Mouse (Mus musculus) limb, embryonic 15.5 days (tissue): ENCODE measurements around the gene Prickle3. TPM values are rescaled to one million over a fixed set of nuclear protein-coding genes. Genes with fewer than 3 reads are reported as not detected.

ENCODE experiments used
- ATAC-seq: fragments of 200-750 bp; cut with Nextera tagmentation; 2 replicates; pipeline ENCODE4 v1.8.0; 2017; ENCODE audit warnings: low read depth, moderate TSS enrichment; ENCODE audit not compliant: insufficient number of reproducible peaks, low FRiP score, low TSS enrichment
- H3K27ac ChIP-seq: fragments of 300-500 bp; sonication (generic); 2 replicates; pipeline ENCODE4 v1.5.1; 2015; ENCODE audit warnings: moderate library complexity, mild to moderate bottlenecking, inconsistent platforms
- H3K27me3 ChIP-seq: fragments of 300-500 bp; sonication (generic); 2 replicates; pipeline ENCODE4 v1.6.1; 2015; ENCODE audit warnings: inconsistent platforms
- H3K36me3 ChIP-seq: fragments of 300-500 bp; sonication (generic); 2 replicates; pipeline ENCODE4 v1.6.1; 2015; ENCODE audit warnings: inconsistent platforms
- H3K4me1 ChIP-seq: fragments of 300-500 bp; sonication (generic); 2 replicates; pipeline ENCODE4 v1.6.1; 2015; ENCODE audit warnings: inconsistent platforms
- H3K4me2 ChIP-seq: fragments of 300-500 bp; sonication (generic); 2 replicates; pipeline ENCODE4 v1.6.1; 2015; ENCODE audit warnings: mild to moderate bottlenecking, inconsistent platforms
- H3K4me3 ChIP-seq: fragments of 300-500 bp; sonication (generic); 2 replicates; pipeline ENCODE4 v1.5.1; 2015; ENCODE audit warnings: mild to moderate bottlenecking, inconsistent platforms
- H3K9ac ChIP-seq: fragments of 300-500 bp; sonication (generic); 2 replicates; pipeline ENCODE4 v1.6.1; 2015; ENCODE audit warnings: inconsistent platforms
- H3K9me3 ChIP-seq: fragments of 300-500 bp; sonication (generic); 2 replicates; pipeline ENCODE4 v1.6.1; 2016; ENCODE audit warnings: inconsistent platforms
- WGBS: fragments of 180-500 bp; shearing (Covaris S2); methylation state at CpG from one replicate; pipeline ENCODE4 v1.1.7; 2015; 5-methylcytosine and 5-hydroxymethylcytosine counted together
- polyA plus RNA-seq: library from polyadenylated mRNA; unstranded; fragments of >200 nt; fragmentation: Nextera tagmentation; extraction: Ambion mirVana; gene quantifications from 2 replicates; pipeline ENCODE4 v1.2.1, GENCODE M21; 2015

Gene Prickle3
- polyA plus RNA-seq, 1 experiment from 2014 or later: 17.7 TPM

DNA sequence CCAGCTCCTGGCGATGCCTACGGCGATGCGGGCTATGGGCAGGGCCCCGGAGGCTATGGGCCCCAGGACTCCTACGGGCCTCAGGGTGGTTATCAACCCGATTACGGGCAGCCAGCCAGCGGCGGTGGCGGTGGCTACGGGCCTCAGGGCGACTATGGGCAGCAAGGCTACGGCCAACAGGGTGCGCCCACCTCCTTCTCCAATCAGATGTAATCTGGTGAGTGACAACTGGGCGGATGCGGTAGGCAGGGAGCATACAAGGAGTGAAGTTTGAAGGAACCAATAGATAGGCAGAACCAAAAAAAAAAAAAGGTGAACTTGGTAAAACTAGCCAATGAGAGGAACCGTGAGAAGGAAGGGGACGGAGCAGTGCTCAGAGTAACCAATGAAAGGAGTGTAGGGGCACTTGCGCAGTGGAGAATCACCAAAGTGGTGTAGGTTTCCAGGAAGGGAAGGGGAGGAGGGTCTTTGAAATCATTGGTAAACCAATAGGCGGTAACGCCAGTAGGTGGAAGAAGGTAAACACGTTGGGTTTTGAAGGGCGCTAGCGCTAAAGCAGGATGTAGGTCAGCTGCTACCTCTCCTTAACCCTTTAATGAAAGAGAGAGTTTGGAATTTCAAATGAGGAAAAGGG lies 8.3 kb upstream of the Prickle3 start:
- Histone ChIP-seq H3K9ac (peak overlapping the region; percentile 51), H3K27ac (peak overlapping the region; percentile 85), H3K27me3 (no peaks in the 10 kb centered on the region), H3K9me3 (no peaks in the 10 kb centered on the region), H3K4me3 (peak overlapping the region; percentile 55), H3K4me2 (peak overlapping the region; percentile 49), H3K4me1 (no peaks in the 10 kb centered on the region), H3K36me3 (no peaks in the 10 kb centered on the region)
- peak; percentile 96 for ATAC-seq
- WGBS: 22% methylated on average over 25 of the region's 25 CpGs

DNA sequence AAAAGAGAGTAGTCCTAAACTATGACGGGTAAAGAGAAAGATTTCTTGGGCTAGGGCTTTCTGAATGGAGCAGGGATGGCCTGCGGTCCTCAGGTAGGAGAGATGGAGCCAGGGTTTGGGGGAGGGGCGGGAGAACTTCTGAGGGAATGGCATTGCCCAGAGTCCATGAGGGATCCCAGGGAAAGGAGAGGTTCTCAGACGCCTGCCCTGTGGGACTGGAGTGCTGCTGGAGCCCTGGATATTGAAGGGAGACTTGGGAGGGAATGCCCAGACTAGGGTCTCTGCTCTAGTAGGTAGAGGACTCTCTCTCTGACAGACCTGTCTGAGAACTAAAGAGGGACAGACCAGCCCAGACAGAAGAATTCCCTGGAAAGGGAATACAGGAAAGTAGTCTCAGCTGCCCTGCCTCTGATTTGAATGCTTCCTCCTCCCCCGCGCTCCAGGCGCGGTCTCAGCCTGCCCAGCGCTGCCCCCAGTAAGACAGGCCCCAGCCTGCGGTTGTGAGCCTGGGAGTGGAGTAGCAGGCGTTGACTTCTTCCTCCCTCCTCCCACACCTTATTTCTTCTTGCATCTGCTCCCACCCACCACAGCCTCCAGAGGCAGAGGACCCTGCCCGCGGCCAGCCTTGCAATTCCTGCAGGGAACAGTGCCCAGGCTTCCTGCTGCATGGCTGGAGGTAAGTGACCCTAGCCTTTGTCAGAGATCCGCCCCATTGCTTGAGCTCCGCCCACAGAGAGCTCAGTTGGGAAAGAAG lies 1.1 kb downstream of the Prickle3 start:
- no peak overlapping the region for H3K9ac ChIP-seq
- WGBS: 28% methylated on average over 12 of the region's 15 CpGs
- H3K4me3 ChIP-seq: peak overlapping the region; percentile 49
- no peaks in the 10 kb centered on the region for H3K9me3 ChIP-seq
- H3K27ac ChIP-seq: peak overlapping the region; percentile 68
- ATAC-seq: no peak
- H3K27me3 ChIP-seq: no peaks in the 10 kb centered on the region
- no peaks in the 10 kb centered on the region for H3K36me3 ChIP-seq
- H3K4me2 ChIP-seq: peak overlapping the region; percentile 50
- H3K4me1 ChIP-seq: peaks cover 6% of the 10 kb centered on the region; the same call in 1 of the 2 replicates

DNA sequence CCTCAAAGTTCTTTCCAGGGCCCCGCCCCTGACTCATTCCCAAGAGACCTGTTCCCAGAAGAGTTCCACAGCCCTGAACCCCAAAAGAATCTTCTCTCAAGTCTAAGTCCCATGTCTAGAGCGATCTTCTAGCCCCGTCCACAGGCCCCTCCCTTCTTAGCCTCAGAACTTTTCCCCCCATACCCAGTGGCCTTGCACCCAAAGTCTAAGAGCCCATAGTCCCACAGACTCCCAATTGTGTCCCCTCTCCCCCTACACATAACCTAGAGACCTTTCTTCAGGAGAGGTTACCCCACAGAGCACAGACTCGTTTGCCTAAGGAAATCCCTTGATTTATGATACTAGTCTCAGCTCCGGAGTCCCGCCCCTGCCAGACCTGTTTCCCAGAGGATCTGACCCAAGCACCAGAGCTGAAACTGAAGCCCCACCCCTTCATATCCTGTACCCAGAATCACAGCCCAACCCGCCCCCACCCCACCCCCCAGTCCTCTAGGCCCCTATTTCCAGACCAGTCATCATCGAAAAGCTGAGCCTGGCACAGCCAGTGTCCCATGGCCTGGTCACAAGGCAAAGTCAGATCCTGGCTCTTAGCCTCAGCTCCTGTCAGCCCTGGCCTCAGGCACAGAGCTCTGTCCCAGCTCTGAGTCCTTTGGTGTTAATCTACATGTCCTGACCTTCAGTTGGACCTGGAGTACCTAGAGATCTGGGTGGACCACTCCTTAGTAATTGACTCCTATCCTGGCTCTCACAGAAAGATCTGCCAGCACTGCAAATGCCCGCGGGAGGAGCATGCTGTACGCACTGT lies 1.9 kb downstream of the Prickle3 start:
- H3K36me3 ChIP-seq: 0 out of 2 replicates have a peak, but pooled peaks cover 4% of the 10 kb centered on the region
- H3K4me2 ChIP-seq: peak overlapping the region; percentile 50
- 49% methylated on average over 11 of the region's 11 CpGs for WGBS
- H3K9me3 ChIP-seq: no peaks in the 10 kb centered on the region
- H3K9ac ChIP-seq: no peak overlapping the region
- peak overlapping the region; percentile 68 for H3K27ac ChIP-seq
- peak overlapping the region; percentile 49 for H3K4me3 ChIP-seq
- ATAC-seq: no peak
- H3K27me3 ChIP-seq: no peaks in the 10 kb centered on the region
- peaks cover 6% of the 10 kb centered on the region; the same call in 1 of the 2 replicates for H3K4me1 ChIP-seq

DNA sequence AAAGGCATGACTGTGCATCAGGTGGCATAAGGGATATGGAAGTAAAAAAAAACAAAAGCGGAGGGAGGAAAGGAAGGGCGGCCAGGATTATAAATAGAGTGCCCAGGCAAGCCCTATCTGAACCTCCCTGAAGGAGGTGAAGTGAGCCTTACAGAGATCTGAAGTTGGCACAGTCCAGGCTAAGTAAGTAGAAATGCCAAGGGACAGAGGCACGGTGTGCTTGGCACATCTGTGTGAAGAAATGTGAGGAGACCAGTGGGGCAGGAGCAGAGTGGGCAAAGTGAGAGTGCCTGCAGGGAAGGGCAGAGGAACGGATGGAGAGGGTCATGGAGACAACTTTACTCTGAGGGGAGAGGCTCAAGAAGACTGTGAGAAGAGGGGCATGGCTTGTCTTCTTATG lies 4.0 kb downstream of the Prickle3 start:
- Histone ChIP-seq H3K36me3 (peaks cover 6% of the 10 kb centered on the region; the same call in 1 of the 2 replicates), H3K4me3 (no peak overlapping the region)
- WGBS: 77% methylated on average over 4 of the region's 4 CpGs

DNA sequence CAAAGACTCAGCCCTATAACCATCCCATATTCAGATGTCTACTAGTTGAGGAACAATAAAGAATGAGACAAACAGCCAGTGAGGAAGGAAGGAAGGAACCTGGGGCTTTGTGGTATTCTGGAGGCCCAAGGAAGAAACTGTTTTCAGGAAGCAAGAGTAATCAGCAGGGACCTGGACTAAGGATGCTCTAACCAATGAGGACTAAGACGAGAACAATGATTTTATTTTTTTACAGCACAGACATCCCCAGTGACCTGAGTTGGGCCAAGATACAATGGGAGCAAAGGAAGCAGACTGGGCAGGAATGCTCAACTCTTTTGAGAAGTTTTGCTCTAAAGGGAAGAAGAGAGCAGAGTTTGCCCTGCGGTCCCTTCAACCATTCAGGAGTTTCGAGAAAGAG lies 5.9 kb downstream of the Prickle3 start:
- no peak for ATAC-seq
- 77% methylated on average over 3 of the region's 3 CpGs for WGBS
- Histone ChIP-seq H3K27me3 (no peaks in the 10 kb centered on the region), H3K27ac (no peak overlapping the region), H3K36me3 (peaks cover 19% of the 10 kb centered on the region), H3K4me1 (peaks cover 6% of the 10 kb centered on the region; the same call in 1 of the 2 replicates), H3K9me3 (no peaks in the 10 kb centered on the region), H3K4me2 (no peak overlapping the region), H3K4me3 (no peak overlapping the region), H3K9ac (no peak overlapping the region)

More for the DNA sequence above, 4.0 kb downstream of the Prickle3 start:
- H3K4me1 ChIP-seq: peaks cover 6% of the 10 kb centered on the region; the same call in 1 of the 2 replicates
- no peak for ATAC-seq
- H3K9ac ChIP-seq: no peak overlapping the region
- H3K9me3 ChIP-seq: no peaks in the 10 kb centered on the region
- no peak overlapping the region for H3K27ac ChIP-seq
- H3K27me3 ChIP-seq: no peaks in the 10 kb centered on the region
- H3K4me2 ChIP-seq: no peak overlapping the region

DNA sequence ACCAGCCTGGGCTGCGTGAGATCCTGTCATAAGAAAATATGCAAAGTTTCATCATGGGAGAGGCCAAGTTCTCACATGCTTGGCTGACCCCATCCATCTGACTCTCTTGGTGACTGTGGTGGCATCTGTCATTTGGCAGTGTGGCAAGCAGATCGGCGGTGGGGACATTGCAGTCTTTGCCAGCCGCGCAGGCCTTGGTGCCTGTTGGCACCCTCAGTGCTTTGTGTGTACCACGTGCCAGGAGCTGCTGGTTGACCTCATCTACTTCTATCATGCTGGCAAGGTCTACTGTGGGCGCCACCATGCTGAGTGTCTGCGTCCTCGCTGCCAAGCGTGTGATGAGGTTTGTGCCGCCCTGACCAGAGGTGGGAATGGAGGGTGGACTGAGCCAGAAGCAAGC lies 7.7 kb downstream of the Prickle3 start:
- Histone ChIP-seq H3K4me1 (no peaks in the 10 kb centered on the region), H3K36me3 (peaks cover 19% of the 10 kb centered on the region), H3K9ac (no peak overlapping the region), H3K9me3 (no peaks in the 10 kb centered on the region), H3K27me3 (no peaks in the 10 kb centered on the region), H3K4me3 (no peak overlapping the region), H3K4me2 (no peak overlapping the region), H3K27ac (no peak overlapping the region)
- ATAC-seq: no peak
- 92% methylated on average over 11 of the region's 11 CpGs for WGBS

DNA sequence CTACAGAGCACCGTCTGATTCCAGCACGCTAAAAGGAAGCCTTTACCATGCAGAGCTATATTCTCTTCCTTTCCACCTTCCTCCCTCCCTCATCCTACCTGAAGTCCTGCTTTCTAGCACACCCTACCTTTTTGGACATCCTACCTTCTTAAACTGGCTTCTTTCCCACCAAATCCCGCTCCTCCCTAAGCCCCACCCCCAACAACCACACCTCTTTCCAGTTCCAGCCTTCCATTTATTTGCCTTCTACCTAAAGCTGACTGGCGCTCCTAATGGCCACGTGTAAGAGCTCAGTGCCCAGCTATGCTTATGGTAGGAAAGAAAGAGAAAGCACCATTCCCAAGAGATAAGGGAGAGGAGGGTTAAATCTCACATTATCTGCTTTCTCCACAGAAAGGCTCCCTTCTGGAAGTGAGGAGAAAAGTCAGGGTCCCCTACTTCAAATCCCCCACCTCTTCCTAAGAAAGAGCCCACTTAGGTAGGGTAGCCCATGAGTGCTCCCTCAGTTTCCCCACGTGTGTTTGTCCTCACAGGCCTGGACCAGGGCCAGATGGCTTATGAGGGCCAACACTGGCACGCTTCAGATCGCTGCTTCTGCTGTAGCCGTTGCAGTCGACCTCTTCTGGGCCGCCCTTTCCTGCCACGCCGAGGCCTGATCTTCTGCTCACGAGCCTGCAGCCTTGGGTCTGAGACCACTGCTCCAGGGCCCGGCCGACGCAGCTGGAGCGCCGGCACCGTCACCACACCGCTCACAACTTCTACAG lies 8.9 kb downstream of the Prickle3 start:
- Histone ChIP-seq H3K4me2 (no peak overlapping the region), H3K4me1 (no peaks in the 10 kb centered on the region), H3K27me3 (no peaks in the 10 kb centered on the region), H3K4me3 (no peak overlapping the region), H3K9me3 (no peaks in the 10 kb centered on the region), H3K36me3 (peaks cover 19% of the 10 kb centered on the region), H3K27ac (no peak overlapping the region), H3K9ac (no peak overlapping the region)
- 72% methylated on average over 21 of the region's 21 CpGs for WGBS
- no peak for ATAC-seq

DNA sequence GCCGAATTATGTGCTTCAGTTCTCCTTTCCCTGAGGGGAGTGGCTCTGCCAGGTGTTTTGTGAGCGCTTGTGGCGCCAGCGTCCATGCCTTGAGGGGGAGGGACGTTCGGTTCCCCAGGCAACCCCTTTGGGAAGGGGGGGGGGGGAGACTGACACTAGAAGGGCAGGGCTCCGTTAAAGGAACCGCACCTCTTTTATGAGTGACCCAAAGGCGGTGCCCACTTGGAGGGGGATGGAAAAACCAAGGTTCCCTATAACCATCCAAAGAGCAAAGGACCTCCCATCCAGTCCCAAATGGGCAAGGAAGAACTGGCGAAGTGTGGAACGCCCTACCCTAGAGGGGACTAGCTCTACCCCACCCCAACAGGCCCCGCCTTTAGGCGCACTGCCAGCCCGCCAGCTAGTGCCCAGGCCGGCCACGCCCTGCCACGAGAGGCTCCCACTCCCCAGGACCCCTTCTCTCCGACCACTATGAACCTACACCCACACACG lies 13.4 kb downstream of the Prickle3 start:
- Histone ChIP-seq H3K4me1 (peaks cover 16% of the 10 kb centered on the region), H3K4me2 (peak overlapping the region; percentile 43), H3K36me3 (peaks cover 15% of the 10 kb centered on the region), H3K27ac (peak overlapping the region; percentile 86), H3K9me3 (no peaks in the 10 kb centered on the region), H3K9ac (peak overlapping the region; percentile 33), H3K4me3 (peak overlapping the region; percentile 53), H3K27me3 (no peaks in the 10 kb centered on the region)
- 21% methylated on average over 19 of the region's 19 CpGs for WGBS
- ATAC-seq: peak; percentile 68

DNA sequence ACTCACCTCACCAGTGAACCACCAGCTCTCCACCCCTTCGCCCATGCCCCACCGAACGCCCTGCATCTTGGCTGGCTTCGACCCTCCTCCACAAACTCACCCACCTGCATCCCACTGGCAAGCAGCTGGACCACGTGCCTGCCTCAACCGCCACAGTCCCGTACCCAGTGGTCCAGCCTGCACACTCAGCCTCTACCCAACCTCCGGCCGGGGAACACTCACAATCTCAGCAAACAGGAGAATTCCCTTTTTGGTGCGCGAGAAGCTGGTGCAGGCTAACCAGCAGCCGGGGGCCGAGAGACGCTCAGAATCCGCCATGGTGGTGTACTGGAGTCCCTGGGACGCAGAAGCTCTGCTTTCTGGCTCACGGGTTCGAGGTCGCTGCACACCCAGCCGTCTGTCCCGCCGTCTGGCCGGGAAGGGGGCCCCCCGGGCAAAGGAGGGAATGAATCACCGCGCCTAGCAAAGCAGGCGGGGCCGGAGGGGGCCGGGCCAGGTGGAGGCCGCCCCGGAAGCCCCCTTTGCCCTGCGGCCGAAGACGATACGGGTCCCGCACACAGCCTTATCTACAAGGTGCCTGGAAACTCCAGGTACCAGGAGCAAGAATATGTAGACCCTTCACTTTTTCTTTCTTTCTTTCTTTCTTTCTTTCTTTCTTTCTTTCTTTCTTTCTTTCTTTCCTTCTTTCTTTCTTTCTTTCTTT lies 14.0 kb downstream of the Prickle3 start, which contains the start of gene Plp2:
Gene Plp2, minus strand, starts transcription at position 470 of the 703 bp plus-strand sequence.
- 31% methylated on average over 36 of the region's 36 CpGs for WGBS
- ATAC-seq: peak; percentile 26; the same call in 1 of the 2 replicates
- Histone ChIP-seq H3K27ac (peak within 1 kb of the TSS; percentile 86), H3K9ac (peak within 1 kb of the TSS; percentile 33), H3K27me3 (no peaks in the 10 kb centered on the region), H3K9me3 (no peaks in the 10 kb centered on the region), H3K4me2 (peak within 1 kb of the TSS; percentile 43), H3K4me3 (peak within 1 kb of the TSS; percentile 53), H3K4me1 (peaks cover 16% of the 10 kb centered on the region), H3K36me3 (peaks cover 13% of the 10 kb centered on the region)

DNA sequence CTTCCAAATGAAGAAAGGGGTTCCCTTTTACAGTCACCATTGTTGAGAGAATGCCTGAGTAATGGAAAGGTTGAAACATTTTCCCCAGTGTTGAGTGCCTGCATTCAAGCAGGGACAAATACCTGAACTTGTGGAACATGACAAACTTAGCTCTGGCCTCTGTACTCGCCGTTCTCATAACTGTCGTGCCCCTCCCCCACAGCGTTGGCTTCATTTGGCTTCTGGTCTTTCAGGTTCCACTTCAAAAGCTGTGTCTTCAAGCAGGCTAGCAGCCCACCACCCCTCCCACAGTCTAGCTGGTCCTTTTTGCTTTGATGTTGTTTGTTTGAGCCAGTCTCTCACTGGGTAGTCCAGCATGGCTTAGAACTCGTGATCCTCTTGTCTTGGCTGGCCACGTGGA lies 15.7 kb downstream of the Prickle3 start:
- Histone ChIP-seq H3K4me1 (peaks cover 16% of the 10 kb centered on the region), H3K4me3 (no peak overlapping the region), H3K9ac (no peak overlapping the region), H3K36me3 (no peaks in the 10 kb centered on the region), H3K27me3 (no peaks in the 10 kb centered on the region), H3K27ac (no peak overlapping the region), H3K9me3 (no peaks in the 10 kb centered on the region), H3K4me2 (no peak overlapping the region)
- WGBS: 37% methylated on average over 6 of the region's 6 CpGs
- no peak for ATAC-seq
